Comparison of ENCODE assay signal across 9 mouse cellular contexts in genomic region chrX:6261469-6261868, GRCm38 (mm10). TPM values are rescaled to one million over a fixed set of nuclear protein-coding genes. Genes with fewer than 3 reads are reported as not detected.
DNase-seq lines count a peak whose midpoint lies in the region; ATAC-seq and TF ChIP-seq lines count a peak whose summit lies in the region.
"Had no signal": no experiment of that assay in that cellular context is flagged by ENCODE, and none has a peak within 500 bp of the region (broad histone marks: within the 10 kb centered on the region; RNA-seq: fewer than 3 reads in every experiment).

No protein-coding gene starts in this region.

- no peaks in the 10 kb centered on the region for H3K9me3 ChIP-seq in hindbrain, embryonic 15.5 days
- no peaks in the 10 kb centered on the region for H3K9me3 ChIP-seq in midbrain, embryonic 11.5 days (ENCODE audit: control insufficient read depth, low read length)
- H3K9me3 ChIP-seq: megakaryocyte, embryonic 14.5 days had no signal

- 93% methylated on average over 1 of the region's 1 CpGs for WGBS in cerebellum, adult 2 months
- 86% methylated on average over 1 of the region's 1 CpGs for WGBS in hindbrain, embryonic 15.5 days
- 83% methylated on average over 1 of the region's 1 CpGs for WGBS in midbrain, embryonic 11.5 days
- 94% methylated on average over 1 of the region's 1 CpGs for WGBS in small intestine, adult 2 months

- no peak overlapping the region for H3K4me2 ChIP-seq in hindbrain, embryonic 15.5 days
- no peak overlapping the region for H3K4me2 ChIP-seq in midbrain, embryonic 11.5 days

- no peak overlapping the region for H3K4me3 ChIP-seq in cerebellum, adult 2 months (replicated peaks; ENCODE audit: insufficient read depth, low read depth, low read length)
- no peak overlapping the region for H3K4me3 ChIP-seq in hindbrain, embryonic 15.5 days
- no peak overlapping the region for H3K4me3 ChIP-seq in midbrain, embryonic 11.5 days (ENCODE audit: low read depth, low read length)
- H3K4me3 ChIP-seq in small intestine, adult 2 months (ENCODE audit: low read depth, low read length) = no peak overlapping the region
- H3K4me3 ChIP-seq: megakaryocyte, embryonic 14.5 days had no signal

- no peaks in the 10 kb centered on the region for H3K36me3 ChIP-seq in hindbrain, embryonic 15.5 days
- H3K36me3 ChIP-seq in midbrain, embryonic 11.5 days (ENCODE audit: control insufficient read depth, insufficient read depth, low read length) = no peaks in the 10 kb centered on the region
- H3K36me3 ChIP-seq in small intestine, adult 2 months (ENCODE audit: control insufficient read depth, insufficient read depth, low read length) = no peaks in the 10 kb centered on the region

- peak; percentile 60 to 83 for DNase-seq in adrenal gland, adult (ENCODE audit: inconsistent age in 2 of 2, low spot score in 1 of 2)
- DNase-seq in cerebellum, adult 2 months = peak; percentile 39 to 56
- DNase-seq in left cerebral cortex, adult 8-10 months (ENCODE audit: low spot score in 2 of 2) = peak; percentile 10 to 30
- DNase-seq in midbrain, embryonic 11.5 days (ENCODE audit: low spot score, missing footprints) = peak; percentile 92
- DNase-seq in T-cell, adult 2 months (ENCODE audit: low spot score) = no peak

- no peak overlapping the region for H3K27ac ChIP-seq in cerebellum, adult 2 months (ENCODE audit: insufficient read depth, low read length)
- no peak overlapping the region for H3K27ac ChIP-seq in hindbrain, embryonic 15.5 days (replicated peaks)
- no peak overlapping the region for H3K27ac ChIP-seq in midbrain, embryonic 11.5 days (ENCODE audit: low read depth, low read length)
- no peak overlapping the region for H3K27ac ChIP-seq in small intestine, adult 2 months (ENCODE audit: insufficient read depth, low read depth, low read length)

- TF ChIP-seq CTCF in cerebellum, adult 2 months (IDR thresholded peaks at IDR 0.05; ENCODE audit: borderline replicate concordance, insufficient read depth, low read depth, low read length) = peak; percentile 75
- TF ChIP-seq CTCF in small intestine, adult 2 months (IDR thresholded peaks at IDR 0.05; ENCODE audit: extremely low read depth, insufficient read length, insufficient replicate concordance, low read depth, low read length) = peak; percentile 61; the same call in 1 of the 2 replicates

- no peak for TF ChIP-seq POLR2A in cerebellum, adult 2 months (IDR thresholded peaks at IDR 0.05; ENCODE audit: borderline replicate concordance, insufficient read depth, low read length)
- no peak for TF ChIP-seq POLR2A in small intestine, adult 2 months (IDR thresholded peaks at IDR 0.05; ENCODE audit: low read depth, low read length)

- no peaks in the 10 kb centered on the region for H3K27me3 ChIP-seq in cerebellum, adult 2 months (ENCODE audit: control insufficient read depth, insufficient read depth, low read length)
- H3K27me3 ChIP-seq in hindbrain, embryonic 15.5 days = no peaks in the 10 kb centered on the region
- no peaks in the 10 kb centered on the region for H3K27me3 ChIP-seq in midbrain, embryonic 11.5 days (ENCODE audit: control insufficient read depth, insufficient read depth, low read length)
- no peaks in the 10 kb centered on the region for H3K27me3 ChIP-seq in small intestine, adult 2 months (ENCODE audit: control insufficient read depth, insufficient read depth, low read length)
- H3K27me3 ChIP-seq: megakaryocyte, embryonic 14.5 days had no signal

- no peak overlapping the region for H3K9ac ChIP-seq in hindbrain, embryonic 15.5 days
- no peak overlapping the region for H3K9ac ChIP-seq in midbrain, embryonic 11.5 days (ENCODE audit: low read length)

- ATAC-seq in frontal cortex, adult (ENCODE audit: low TSS enrichment) = peak; percentile 80
- ATAC-seq in hindbrain, embryonic 15.5 days (ENCODE audit: low FRiP score, low read depth) = peak; percentile 88
- ATAC-seq in midbrain, embryonic 11.5 days (ENCODE audit: low FRiP score) = peak; percentile 57; the same call in 1 of the 2 replicates

- no peaks in the 10 kb centered on the region for H3K4me1 ChIP-seq in cerebellum, adult 2 months (ENCODE audit: control insufficient read depth, insufficient read depth, low read length)
- no peaks in the 10 kb centered on the region for H3K4me1 ChIP-seq in hindbrain, embryonic 15.5 days (replicated peaks)
- H3K4me1 ChIP-seq in midbrain, embryonic 11.5 days (ENCODE audit: control insufficient read depth, insufficient read depth, low read length) = no peaks in the 10 kb centered on the region
- H3K4me1 ChIP-seq in small intestine, adult 2 months (ENCODE audit: control insufficient read depth, insufficient read depth, insufficient read length, low read length) = no peaks in the 10 kb centered on the region

RNA-seq across cellular contexts. Expression of gene Bmp15, which starts 59.1 kb away (rescaled TPM):
- polyA plus RNA-seq in cerebellum, adult 2 months (2012; rRNA removed) = 0.06 TPM in 1 of 2 replicates, not detected in the other
- polyA plus RNA-seq in hindbrain, embryonic 15.5 days (2015; fragmentation: Nextera tagmentation; extraction: Ambion mirVana) = 0.14 and 0.25 TPM in 2 replicates
- under 1 TPM; 0.11 to 0.33 (median 0.15) TPM for total RNA-seq in left cerebral cortex, adult 8-10 months (2022)
- polyA plus RNA-seq in midbrain, embryonic 11.5 days (2014; fragmentation: Nextera tagmentation; extraction: Ambion mirVana) = 0.07 TPM in 1 of 2 replicates, not detected in the other
- not detected in 2 replicates for polyA plus RNA-seq in small intestine, adult 2 months (2012; rRNA removed)
